Mouse (Mus musculus): ENCODE data around the gene Sdhaf3.

DNA sequence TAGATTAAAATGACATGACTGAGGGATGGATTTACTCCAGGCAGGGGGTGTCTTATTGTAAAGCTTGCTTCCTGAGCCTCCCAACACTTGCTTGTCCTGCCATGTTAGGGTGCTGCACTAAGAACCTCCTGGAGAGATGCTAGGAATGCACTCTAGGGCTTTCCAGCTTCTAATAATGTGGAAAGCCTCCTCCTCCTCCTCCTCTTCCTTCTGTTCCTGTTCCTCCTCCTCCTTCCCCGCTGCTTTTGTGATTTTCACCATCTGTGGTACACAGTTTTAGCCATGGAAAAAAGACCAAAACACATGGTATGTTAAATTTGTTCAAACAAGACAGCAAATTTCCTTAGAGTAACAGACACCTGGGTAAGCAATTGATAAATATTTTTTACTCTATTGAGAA lies 30.5 kb upstream of the Sdhaf3 start:
- no peak for TF ChIP-seq CTCF (IDR thresholded peaks at IDR 0.05; ENCODE audit: insufficient read depth, low read length)
- no peak for TF ChIP-seq POLR2A (IDR thresholded peaks at IDR 0.05; ENCODE audit: borderline replicate concordance, extremely low read depth, low read depth, low read length)
